11 mouse cellular contexts compared by ENCODE assay signal in genomic region chr10:121291272-121291917, GRCm38 (mm10). TPM values are rescaled to one million over a fixed set of nuclear protein-coding genes. Genes with fewer than 3 reads are reported as not detected.
A peak's percentile ranks its signal among the peaks of the same experiment; 100 is the strongest.
DNase-seq lines count a peak whose midpoint lies in the region; ATAC-seq and TF ChIP-seq lines count a peak whose summit lies in the region.
"Had no signal": no experiment of that assay in that cellular context is flagged by ENCODE, and none has a peak within 500 bp of the region (broad histone marks: within the 10 kb centered on the region; RNA-seq: fewer than 3 reads in every experiment).

No protein-coding gene starts in this region.

- TF ChIP-seq CTCF in lung, embryonic 14.5 days (IDR thresholded peaks at IDR 0.05; ENCODE audit: low read depth): no peak

- no peak overlapping the region for H3K9ac ChIP-seq in lung, embryonic 14.5 days
- peak overlapping the region; percentile 35; the same call in 1 of the 2 replicates for H3K9ac ChIP-seq in forebrain, embryonic 14.5 days (ENCODE audit: low read length)
- 0 out of 2 replicates have a peak overlapping the region, but pooled peaks have one; percentile 24 for H3K9ac ChIP-seq in hindbrain, embryonic 16.5 days (ENCODE audit: low read depth, low read length)
- 0 out of 2 replicates have a peak overlapping the region, but pooled peaks have one; percentile 26 for H3K9ac ChIP-seq in neural tube, embryonic 13.5 days
- H3K9ac ChIP-seq: liver, embryonic 13.5 days had no signal

- WGBS in lung, embryonic 14.5 days: 70% methylated on average over 10 of the region's 10 CpGs
- WGBS in forebrain, embryonic 14.5 days: 80% methylated on average over 10 of the region's 10 CpGs
- 83% methylated on average over 10 of the region's 10 CpGs for WGBS in hindbrain, embryonic 16.5 days
- WGBS in neural tube, embryonic 13.5 days: 83% methylated on average over 10 of the region's 10 CpGs

- peak; percentile 39; the same call in 1 of the 2 replicates for ATAC-seq in lung, embryonic 14.5 days (ENCODE audit: insufficient read depth)
- ATAC-seq in forebrain, embryonic 14.5 days: peak; percentile 42
- ATAC-seq in hindbrain, embryonic 16.5 days: peak; percentile 34; the same call in 1 of the 2 replicates
- ATAC-seq in neural tube, embryonic 13.5 days (ENCODE audit: low read depth): peak; percentile 44; the same call in 1 of the 2 replicates

- no peak overlapping the region for H3K4me3 ChIP-seq in lung, embryonic 14.5 days (ENCODE audit: low read depth, low read length)
- H3K4me3 ChIP-seq in forebrain, embryonic 14.5 days (ENCODE audit: low read depth, low read length): peak overlapping the region; percentile 13; the same call in 1 of the 2 replicates
- H3K4me3 ChIP-seq in hindbrain, embryonic 16.5 days (ENCODE audit: low read length): no peak overlapping the region; the same call in 1 of the 2 replicates
- no peak overlapping the region for H3K4me3 ChIP-seq in neural tube, embryonic 13.5 days
- H3K4me3 ChIP-seq: heart, adult 2 months; liver, embryonic 13.5 days had no signal

- no peak overlapping the region for H3K4me2 ChIP-seq in lung, embryonic 14.5 days
- H3K4me2 ChIP-seq in forebrain, embryonic 14.5 days (ENCODE audit: low read length): peak overlapping the region; percentile 49
- peak overlapping the region; percentile 37 for H3K4me2 ChIP-seq in hindbrain, embryonic 16.5 days (ENCODE audit: low read length)
- H3K4me2 ChIP-seq in neural tube, embryonic 13.5 days: peak overlapping the region; percentile 33; the same call in 1 of the 2 replicates
- H3K4me2 ChIP-seq: liver, embryonic 13.5 days had no signal

- no peaks in the 10 kb centered on the region for H3K27me3 ChIP-seq in lung, embryonic 14.5 days (ENCODE audit: insufficient read depth, low read length)
- H3K27me3 ChIP-seq in forebrain, embryonic 14.5 days (replicated peaks; ENCODE audit: control insufficient read depth, insufficient read depth, low read length): peaks cover 2% of the 10 kb centered on the region; the same call in 1 of the 2 replicates
- H3K27me3 ChIP-seq in hindbrain, embryonic 16.5 days (replicated peaks; ENCODE audit: control insufficient read depth, insufficient read depth, low read length): no peaks in the 10 kb centered on the region
- no peaks in the 10 kb centered on the region for H3K27me3 ChIP-seq in neural tube, embryonic 13.5 days
- H3K27me3 ChIP-seq: liver, embryonic 13.5 days had no signal

- H3K4me1 ChIP-seq in lung, embryonic 14.5 days (ENCODE audit: insufficient read depth): no peaks in the 10 kb centered on the region
- H3K4me1 ChIP-seq in forebrain, embryonic 14.5 days (ENCODE audit: control insufficient read depth, insufficient read depth, low read length): peaks cover 8% of the 10 kb centered on the region; the same call in 1 of the 2 replicates
- peaks cover 16% of the 10 kb centered on the region for H3K4me1 ChIP-seq in hindbrain, embryonic 16.5 days (ENCODE audit: control insufficient read depth, insufficient read depth, low read depth, low read length)
- H3K4me1 ChIP-seq in neural tube, embryonic 13.5 days (replicated peaks): peaks cover 29% of the 10 kb centered on the region
- H3K4me1 ChIP-seq: liver, embryonic 13.5 days had no signal

- no peaks in the 10 kb centered on the region for H3K9me3 ChIP-seq in lung, embryonic 14.5 days (ENCODE audit: low read depth, low read length)
- no peaks in the 10 kb centered on the region for H3K9me3 ChIP-seq in forebrain, embryonic 14.5 days (replicated peaks; ENCODE audit: control insufficient read depth, low read length)
- H3K9me3 ChIP-seq in hindbrain, embryonic 16.5 days (ENCODE audit: control insufficient read depth, low read length): no peaks in the 10 kb centered on the region
- no peaks in the 10 kb centered on the region for H3K9me3 ChIP-seq in neural tube, embryonic 13.5 days
- H3K9me3 ChIP-seq: liver, embryonic 13.5 days had no signal

- H3K27ac ChIP-seq in lung, embryonic 14.5 days (ENCODE audit: low read depth): no peak overlapping the region
- peak overlapping the region; percentile 80 for H3K27ac ChIP-seq in forebrain, embryonic 14.5 days (ENCODE audit: low read depth, low read length)
- H3K27ac ChIP-seq in hindbrain, embryonic 16.5 days (ENCODE audit: low read depth, low read length): peak overlapping the region; percentile 70
- H3K27ac ChIP-seq in neural tube, embryonic 13.5 days (replicated peaks): peak overlapping the region; percentile 85
- H3K27ac ChIP-seq: heart, adult 2 months; liver, embryonic 13.5 days had no signal

- no peak for DNase-seq in lung, embryonic 14.5 days
- DNase-seq in lung, postnatal 25 days (ENCODE audit: low spot score): no peak
- DNase-seq in forebrain, embryonic 14.5 days (ENCODE audit: low spot score): no peak
- DNase-seq in thymus, postnatal 10 days (ENCODE audit: low spot score in 2 of 2): no peak
- DNase-seq in frontal cortex, postnatal 10 days (ENCODE audit: low spot score in 2 of 2): no peak
- DNase-seq: adrenal gland, postnatal 36 days; heart, adult 2 months; kidney, postnatal 4 days; liver, embryonic 13.5 days had no signal

- H3K36me3 ChIP-seq in lung, embryonic 14.5 days (ENCODE audit: insufficient read depth): no peaks in the 10 kb centered on the region
- H3K36me3 ChIP-seq in forebrain, embryonic 14.5 days (ENCODE audit: control insufficient read depth, insufficient read depth, low read length): peaks cover 28% of the 10 kb centered on the region
- peaks cover 14% of the 10 kb centered on the region for H3K36me3 ChIP-seq in hindbrain, embryonic 16.5 days (ENCODE audit: control insufficient read depth, insufficient read depth, low read length)
- peaks cover 57% of the 10 kb centered on the region for H3K36me3 ChIP-seq in neural tube, embryonic 13.5 days
- H3K36me3 ChIP-seq: liver, embryonic 13.5 days had no signal

RNA-seq across cellular contexts. Expression of gene Tbc1d30, which starts 59.7 kb away (rescaled TPM):
- polyA plus RNA-seq in lung, embryonic 14.5 days (2014; fragmentation: Nextera tagmentation; extraction: Ambion mirVana): 1.7 and 2.5 TPM in 2 replicates
- polyA plus RNA-seq in forebrain, embryonic 14.5 days (2014; fragmentation: Nextera tagmentation; extraction: Ambion mirVana): 9.3 and 12.0 TPM in 2 replicates
- 16.6 and 19.5 TPM in 2 replicates for polyA plus RNA-seq in hindbrain, embryonic 16.5 days (2015; fragmentation: Nextera tagmentation; extraction: Ambion mirVana)
- polyA plus RNA-seq in neural tube, embryonic 13.5 days (2015; fragmentation: Nextera tagmentation; extraction: Ambion mirVana): 14.3 and 14.4 TPM in 2 replicates
